Mouse (Mus musculus) myocyte (in vitro differentiated cells): Measurements from ENCODE around the gene Camk2d.

ENCODE experiments used
- CEBPB ChIP-seq: IDR thresholded peaks from 2 replicates; pipeline ENCODE4 v1.6.1; 2011; ENCODE audit warnings: mild to moderate bottlenecking, moderate library complexity; ENCODE audit not compliant: poor library complexity, insufficient read depth, severe bottlenecking
- E2F4 ChIP-seq: IDR thresholded peaks from one replicate; pipeline ENCODE4 v1.6.1; 2011; ENCODE audit warnings: mild to moderate bottlenecking, control low read depth, moderate library complexity; ENCODE audit not compliant: insufficient read depth
- MAX ChIP-seq: IDR thresholded peaks from one replicate; pipeline ENCODE4 v1.6.1; 2011; ENCODE audit warnings: low read depth, mild to moderate bottlenecking, control low read depth
- MYOD1 ChIP-seq, 3 experiments: IDR thresholded peaks; one replicate each; pipeline ENCODE4 v1.6.1; 2011; ENCODE audit warnings: control low read depth in 2 of 3, low read depth in 2 of 3, mild to moderate bottlenecking in 2 of 3, moderate library complexity in 1 of 3; ENCODE audit not compliant: insufficient read length in 2 of 3, control insufficient read depth in 1 of 3
- MYOG ChIP-seq, 3 experiments: IDR thresholded peaks; one replicate each; pipeline ENCODE4 v1.6.1; 2011; ENCODE audit warnings: control low read depth in 2 of 3, low read depth in 2 of 3, mild to moderate bottlenecking in 2 of 3; ENCODE audit not compliant: insufficient read length in 2 of 3, control insufficient read depth in 1 of 3, insufficient read depth in 1 of 3
- POLR2A ChIP-seq: IDR thresholded peaks from one replicate; pipeline ENCODE4 v1.6.1; 2011; ENCODE audit warnings: low read depth, mild to moderate bottlenecking, control low read depth, moderate library complexity; ENCODE audit not compliant: insufficient read length
- POLR2AphosphoS2 ChIP-seq: IDR thresholded peaks from one replicate; pipeline ENCODE4 v1.6.1; 2011; ENCODE audit warnings: low read depth, control low read depth; ENCODE audit not compliant: insufficient read length
- REST ChIP-seq: IDR thresholded peaks from one replicate; pipeline ENCODE4 v1.6.1; 2011; ENCODE audit warnings: mild to moderate bottlenecking, control low read depth, moderate library complexity; ENCODE audit not compliant: insufficient read depth, insufficient read length
- SRF ChIP-seq: IDR thresholded peaks from one replicate; pipeline ENCODE4 v1.6.1; 2011; ENCODE audit warnings: low read depth; ENCODE audit not compliant: control insufficient read depth, insufficient read length
- TCF12 ChIP-seq: IDR thresholded peaks from one replicate; pipeline ENCODE4 v1.6.1; 2011; ENCODE audit warnings: mild to moderate bottlenecking, control low read depth; ENCODE audit not compliant: poor library complexity, insufficient read depth, severe bottlenecking
- TCF3 ChIP-seq: IDR thresholded peaks from one replicate; pipeline ENCODE4 v1.6.1; 2011; ENCODE audit warnings: low read depth, control low read depth; ENCODE audit not compliant: insufficient read length
- USF1 ChIP-seq: IDR thresholded peaks from one replicate; pipeline ENCODE4 v1.6.1; 2011; ENCODE audit warnings: low read depth, mild to moderate bottlenecking, control low read depth, moderate library complexity

- TF ChIP-seq POLR2A (no peak), TCF3 (no peak), USF1 (no peak), E2F4 (no peak), MYOG (IDR thresholded peaks at IDR 0.05; ENCODE audit: control insufficient read depth in 1 of 3, insufficient read depth in 1 of 3, insufficient read length in 2 of 3, low read depth in 2 of 3) (no peak), MAX (no peak), MYOD1 (IDR thresholded peaks at IDR 0.05; ENCODE audit: control insufficient read depth in 1 of 3, insufficient read length in 2 of 3, low read depth in 2 of 3) (no peak), POLR2AphosphoS2 (no peak), TCF12 (no peak), SRF (no peak), CEBPB (no peak), REST (no peak)
Measured at GRCm38 (mm10) chr3:126809915-126810314, 213.8 kb downstream of the Camk2d start.
